Mouse (Mus musculus) MEL-GATA-1-ER (cell line): ENCODE results near the gene Arid4a.

Experiments used
- DNase-seq: peaks from one replicate; pipeline ENCODE4 v3.0.0-alpha.2; 2012; ENCODE audit warnings: low read depth; ENCODE audit errors: extremely low read depth

The Arid4a gene

DNA sequence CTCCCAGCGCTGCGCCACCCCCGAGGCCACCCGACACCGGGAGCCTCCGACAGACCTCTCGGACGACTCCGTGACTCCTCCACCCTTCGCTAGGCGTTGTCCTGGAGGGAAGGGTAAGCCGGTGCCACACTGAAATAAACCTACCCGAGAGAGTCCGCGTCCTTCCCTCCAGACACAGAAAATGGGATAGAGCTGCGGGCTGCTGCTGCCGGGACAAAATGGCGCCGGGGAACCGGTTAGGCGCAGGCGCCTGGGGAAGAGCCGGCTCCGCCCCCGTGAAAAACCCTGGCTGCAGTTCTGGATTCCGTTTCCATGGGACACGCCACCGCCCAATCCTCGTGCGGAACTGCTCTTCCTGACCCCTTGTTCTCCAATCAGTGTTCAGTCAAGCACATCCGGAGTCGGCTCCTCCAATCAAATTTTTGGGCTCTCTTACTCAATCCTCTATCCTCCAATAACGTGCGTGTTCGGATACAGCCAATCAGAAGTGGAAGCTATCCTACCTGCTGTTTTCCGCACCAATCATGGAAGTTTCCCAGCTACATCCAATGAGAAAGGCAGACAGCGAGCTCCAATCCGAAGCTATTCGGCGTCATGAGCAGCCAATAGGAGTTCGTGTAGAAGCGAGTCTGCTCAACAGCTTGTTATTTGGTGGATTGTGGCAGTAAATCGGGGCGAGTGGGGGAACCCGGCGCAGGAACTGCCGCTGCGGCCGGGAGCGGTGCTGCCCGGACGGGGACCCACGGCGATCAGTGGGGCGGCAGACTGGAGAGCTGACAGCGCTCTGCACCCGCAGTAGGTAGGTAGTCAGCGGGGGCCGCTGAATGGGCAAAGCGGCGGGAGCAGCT, at the start of gene Arid4a:
TSS of gene Arid4a (plus strand) at position 628 of the 848 bp plus-strand sequence.
- DNase-seq = peak; percentile 100

DNA sequence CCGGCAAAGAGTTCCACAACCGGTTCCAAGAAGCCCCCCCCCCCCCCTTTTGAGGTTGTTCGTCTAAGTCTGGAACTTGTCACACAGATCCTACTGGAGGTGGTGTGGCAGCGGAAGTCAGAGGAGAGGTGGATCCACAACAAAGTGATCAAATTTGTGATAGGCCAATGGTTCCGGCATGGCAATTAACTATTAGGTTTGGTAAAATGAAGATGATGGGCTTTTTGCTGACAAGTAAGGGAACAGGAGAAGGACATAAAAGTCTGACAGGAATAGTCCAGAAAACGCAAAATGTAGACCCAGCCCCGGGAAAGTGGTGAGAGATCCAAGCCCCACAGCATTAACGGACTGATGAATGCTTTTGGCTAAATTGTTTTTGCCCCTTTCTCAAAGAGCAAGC, 48.2 kb upstream of the Arid4a start:
- DNase-seq = peak; percentile 24

DNA sequence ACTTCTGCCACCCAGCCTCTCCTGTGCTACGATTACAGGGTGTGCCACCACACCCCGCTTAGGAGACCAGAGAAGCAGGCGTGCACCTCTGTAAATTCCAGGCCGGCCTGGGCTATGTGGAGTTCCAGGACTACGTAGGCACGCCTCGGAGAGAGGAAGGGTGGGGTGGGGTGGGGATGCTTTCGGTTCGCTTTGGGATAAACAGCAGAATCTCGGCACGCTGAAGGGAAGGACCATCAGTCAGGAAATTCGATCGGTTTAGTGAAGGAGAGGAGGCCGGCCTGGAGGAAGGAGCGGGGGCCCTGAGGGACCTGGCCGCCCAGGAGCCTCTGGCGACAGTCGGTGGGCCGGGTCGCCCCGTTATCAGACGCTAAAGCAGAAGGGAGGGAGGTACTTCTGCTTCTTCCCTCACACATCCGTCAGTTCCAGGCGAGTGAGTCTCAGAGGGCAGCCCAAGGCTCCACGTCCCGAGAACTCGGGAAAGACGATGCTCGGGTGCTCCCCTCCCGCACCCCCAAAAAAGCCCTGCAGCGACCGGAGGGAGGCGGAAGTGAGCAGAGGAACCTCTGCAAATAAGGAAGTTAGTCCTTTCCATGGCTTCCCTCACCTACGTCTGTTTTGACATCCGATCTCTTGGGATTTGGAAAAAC, 47.5 kb upstream of the Arid4a start:
- DNase-seq = peak; percentile 86

DNA sequence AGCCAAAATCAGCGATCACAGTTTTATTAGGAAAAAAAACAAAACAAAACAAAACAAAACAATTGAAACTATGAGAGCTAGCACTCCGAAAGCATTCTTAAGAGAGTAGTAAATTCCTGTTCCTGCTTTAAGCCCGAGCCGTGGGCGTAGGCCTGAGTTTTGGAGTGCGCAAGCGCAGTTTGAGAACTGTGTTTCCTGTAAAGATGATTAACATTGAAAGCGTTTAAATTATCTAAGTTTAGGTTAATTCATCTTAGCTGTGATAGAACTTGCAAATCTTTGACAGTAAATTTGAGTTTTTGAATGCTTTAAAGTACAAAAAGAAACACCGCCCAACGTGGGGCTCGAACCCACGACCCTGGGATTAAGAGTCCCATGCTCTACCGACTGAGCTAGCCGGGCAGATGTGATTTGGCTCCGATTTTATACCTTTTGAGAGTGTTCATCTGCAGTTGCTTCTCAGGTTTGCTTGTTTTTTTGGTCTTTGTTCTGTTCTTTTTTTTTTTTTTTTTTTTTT, 46.9 kb upstream of the Arid4a start:
- peak; percentile 80 for DNase-seq

DNA sequence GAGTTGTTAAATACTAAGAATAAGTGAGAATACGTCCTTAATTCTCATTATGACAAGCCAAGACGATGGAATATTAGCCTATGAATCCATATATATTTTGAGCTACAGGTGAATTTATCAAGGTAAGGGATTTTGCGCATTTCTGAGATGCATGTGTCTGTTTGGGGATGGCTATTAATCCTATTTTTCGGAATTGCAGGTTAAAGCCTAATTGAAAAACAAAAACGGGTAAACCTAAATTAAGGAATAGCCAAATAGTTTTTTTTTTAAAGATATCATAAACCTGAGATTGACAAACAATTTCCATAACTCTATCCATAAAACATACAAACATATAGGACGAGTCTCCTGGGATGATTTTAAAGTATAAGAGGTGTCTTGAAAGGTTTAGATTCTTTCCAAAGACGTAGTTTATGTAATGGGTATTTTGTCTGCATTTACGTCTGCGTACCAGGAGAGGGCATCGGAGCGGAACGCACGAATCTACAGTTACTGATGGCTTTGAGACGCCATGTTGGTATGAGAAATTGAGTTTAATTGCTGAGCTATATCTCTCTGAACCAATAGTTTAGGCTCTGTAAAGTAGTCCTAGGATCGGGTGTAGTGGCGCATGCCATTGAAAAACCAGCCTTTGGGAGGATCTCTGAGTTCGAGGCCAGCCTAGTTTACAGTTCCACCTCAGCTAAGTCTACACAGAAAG, 46.2 kb upstream of the Arid4a start:
- peak; percentile 91 for DNase-seq

DNA sequence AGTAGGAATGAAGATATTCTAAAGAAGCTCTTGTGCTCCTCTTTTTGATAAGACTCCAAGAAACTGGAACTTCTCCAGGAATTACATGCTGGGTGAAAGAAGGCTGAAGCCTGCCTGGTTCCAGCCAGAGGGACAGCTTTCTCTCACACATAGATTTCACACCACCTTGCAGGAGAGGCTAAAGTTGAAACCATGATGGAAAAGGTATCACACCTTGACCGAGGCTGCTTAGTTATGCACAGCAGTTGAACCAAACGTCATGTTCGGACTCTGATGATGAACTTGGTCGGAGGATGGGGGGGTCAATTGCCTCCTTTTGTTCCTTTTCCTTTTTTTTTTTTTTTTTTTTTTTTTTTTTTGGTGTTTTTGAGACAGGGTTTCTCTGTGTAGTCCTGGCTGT, 42.0 kb upstream of the Arid4a start:
- DNase-seq = no peak

DNA sequence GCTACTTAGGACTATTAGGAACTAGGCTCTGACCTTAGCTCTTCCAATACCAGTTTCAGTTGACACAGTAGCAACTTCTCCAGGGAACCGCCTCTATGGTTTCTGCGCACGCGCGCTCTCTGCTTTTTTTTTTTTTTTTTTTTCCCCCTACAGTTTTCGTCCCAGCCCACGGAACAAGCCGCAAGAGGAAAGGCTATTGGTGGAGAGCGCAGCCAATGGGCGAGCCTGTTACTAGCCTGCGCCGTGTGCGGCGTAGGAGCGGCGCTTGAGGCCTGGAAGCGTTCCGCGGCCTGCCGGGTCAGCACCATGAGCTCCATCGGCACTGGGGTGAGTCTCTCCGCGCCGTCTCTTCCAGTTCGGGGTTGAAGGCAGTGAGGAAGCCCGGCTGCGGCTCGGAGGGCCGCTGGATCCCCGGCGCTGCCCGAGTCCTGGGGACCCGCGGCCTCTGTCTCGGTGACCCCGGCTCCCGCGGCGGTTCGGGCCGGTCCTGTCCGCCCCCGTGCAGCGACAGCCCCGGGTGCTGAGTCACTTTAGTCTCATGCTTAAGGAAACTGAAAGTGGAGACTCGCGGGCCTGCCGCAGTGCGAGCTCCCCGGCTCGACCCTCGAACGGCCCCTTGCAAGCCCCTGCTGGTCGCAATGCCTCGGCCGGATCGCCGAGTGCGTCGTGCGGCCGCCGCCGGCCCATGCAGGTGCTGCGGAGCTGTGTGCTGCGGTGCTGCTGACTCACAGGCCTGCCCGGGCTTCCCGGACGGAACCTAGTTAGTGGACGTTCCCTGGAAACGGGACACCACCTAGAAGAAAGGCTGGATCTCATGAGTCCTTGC, 41.1 kb upstream of the Arid4a start, which contains the start of gene Psma3:
TSS of gene Psma3 (plus strand) at position 181 of the 826 bp plus-strand sequence.
- peak; percentile 94 for DNase-seq

DNA sequence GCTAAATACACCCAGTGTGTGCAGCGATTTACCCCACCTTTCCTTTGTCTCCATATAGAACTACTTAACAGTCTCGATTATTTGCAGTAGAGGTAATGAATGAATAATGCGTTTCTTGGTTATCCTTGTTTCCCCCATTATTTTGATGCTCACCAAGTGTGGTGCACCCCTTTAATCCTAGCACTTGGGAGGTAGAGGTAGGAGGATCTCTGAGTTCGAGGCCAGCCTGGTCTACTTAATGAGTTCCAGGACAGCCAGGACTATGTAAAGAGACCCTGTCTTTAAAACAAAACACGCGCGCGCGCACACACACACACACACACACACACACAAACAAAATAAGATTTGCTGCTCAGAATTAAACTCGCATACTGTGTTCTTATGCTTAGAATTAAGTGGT, 40.4 kb upstream of the Arid4a start:
- no peak for DNase-seq

DNA sequence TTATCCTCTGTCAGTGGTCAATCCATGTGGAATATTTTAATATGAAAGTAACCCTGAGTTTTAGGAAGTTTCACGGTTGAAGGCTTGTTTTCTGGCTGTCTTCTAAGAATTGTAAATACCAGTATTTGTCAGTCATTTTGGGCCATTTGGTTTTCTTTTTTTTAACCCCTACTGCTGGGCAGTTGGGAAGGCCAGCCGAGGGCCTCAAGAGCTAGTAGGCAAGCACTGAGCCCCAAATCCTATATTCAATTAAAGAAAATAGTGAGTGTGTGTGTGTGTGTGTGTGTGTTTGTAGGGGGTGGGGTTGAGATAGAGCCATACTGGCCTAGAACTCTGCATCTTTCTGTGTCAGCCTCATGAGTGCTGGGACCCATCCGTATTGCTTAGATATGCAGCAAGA, 39.9 kb upstream of the Arid4a start:
- no peak for DNase-seq

DNA sequence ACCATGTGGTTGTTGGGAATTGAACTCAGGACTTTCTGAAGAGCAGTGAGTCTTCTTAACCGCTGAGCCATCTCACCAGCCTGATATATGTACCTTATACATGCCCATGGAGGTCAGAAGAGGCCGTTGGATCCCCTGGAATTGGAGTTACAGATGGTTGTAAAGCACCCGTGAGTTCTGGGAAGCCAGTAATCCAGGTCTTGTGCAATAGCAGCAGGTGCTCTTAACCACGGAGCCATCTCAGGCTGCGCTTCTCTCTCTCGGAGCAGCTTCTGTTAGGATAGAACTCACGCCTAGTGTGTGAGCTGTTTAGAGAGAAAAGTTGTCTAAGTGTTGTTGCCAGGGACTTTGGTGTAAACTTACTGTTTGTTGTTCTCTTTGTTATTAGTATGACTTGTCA, 37.4 kb upstream of the Arid4a start:
- DNase-seq = no peak

DNA sequence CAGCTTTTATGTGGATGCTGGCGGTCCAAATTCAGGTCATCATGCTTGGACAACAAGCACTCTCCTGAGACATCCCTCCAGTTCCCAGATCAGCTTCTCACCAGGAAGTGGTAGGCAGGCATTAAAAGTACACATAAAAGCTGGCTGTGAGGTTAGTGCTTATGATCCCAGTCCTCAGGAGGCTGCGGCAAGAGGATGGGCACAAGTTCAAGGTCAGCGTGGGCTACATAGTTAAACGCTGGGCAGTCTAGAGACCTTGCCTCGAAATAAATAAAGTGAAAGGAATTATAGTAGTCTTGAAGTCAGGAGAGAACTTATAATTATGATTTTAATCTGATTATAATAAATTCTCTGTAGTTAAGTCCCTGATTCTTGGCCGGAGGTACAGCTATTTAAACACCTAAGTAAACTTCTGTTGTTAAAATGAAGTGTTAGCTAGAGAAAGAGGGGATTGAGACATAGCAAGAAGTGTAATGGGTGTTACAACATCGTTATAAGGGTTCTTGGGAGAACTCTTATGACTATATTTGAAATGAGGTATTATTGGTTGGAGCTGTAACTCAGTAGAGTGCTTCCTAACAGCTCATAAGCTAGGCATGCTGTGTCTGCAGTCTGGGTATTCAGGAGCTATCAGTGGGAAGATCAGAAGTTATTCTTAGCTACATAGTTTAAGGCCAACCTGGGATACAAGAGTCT, 30.8 kb upstream of the Arid4a start:
- DNase-seq = no peak

DNA sequence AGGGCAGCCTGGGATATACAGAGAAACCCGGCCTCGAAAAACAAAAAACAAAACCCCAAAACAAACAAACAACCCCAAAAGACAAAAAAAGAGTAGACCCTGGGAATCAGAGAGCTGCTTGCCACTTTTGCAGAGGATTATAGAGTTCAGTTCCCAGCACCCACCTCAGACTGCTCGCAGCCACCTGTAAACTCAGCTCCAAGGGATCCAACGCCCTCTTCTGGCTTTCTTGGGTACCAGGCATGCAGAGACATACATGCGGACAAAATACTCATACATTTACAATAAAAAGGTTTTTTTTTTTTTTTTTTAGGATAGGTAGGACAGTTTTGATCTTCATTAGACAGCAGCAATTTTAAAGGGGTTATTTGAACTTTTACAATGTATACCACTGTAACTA, 18.6 kb upstream of the Arid4a start:
- DNase-seq = no peak

DNA sequence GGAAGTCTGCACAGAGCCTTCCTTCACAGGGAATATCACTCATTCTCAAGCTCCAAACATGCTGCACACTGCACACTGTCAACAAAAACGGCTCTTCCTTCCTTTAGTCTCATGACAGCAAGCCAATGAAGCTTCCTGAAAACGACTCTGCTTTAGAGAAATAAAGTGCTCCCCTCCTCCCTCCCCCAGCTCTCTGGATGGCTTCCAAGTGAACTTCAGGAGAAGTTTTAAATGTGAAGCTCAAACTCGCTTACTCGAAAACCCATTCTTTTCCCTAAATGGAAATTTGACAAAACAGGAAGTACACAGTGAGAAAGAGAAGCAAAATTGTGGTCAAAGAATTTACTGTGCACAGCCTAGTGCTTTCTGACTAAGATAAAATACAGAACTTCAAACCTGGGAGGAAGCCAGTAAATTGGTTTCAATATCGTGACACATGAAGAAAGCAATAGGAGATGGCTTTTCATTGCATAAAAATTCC, 16.3 kb upstream of the Arid4a start:
- peak; percentile 97 for DNase-seq

DNA sequence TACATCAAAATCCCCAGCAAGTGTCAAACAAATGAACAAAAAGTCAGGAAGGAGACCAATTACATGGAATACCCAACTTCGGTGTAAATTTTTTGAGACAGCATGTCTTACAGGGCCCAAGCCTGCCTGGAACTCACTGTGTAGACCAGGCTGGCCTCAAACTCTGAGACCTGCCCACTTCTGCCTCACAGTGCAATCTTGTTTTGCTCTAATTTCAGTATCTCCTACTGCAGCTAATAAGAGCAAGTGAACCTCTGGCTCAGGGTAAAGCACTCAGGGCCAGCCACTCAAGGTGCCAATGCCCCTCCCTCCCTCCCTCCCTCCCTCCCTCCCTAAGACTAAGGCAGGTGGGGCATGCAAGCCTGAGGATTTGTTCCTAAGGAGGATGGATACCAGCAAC, 15.4 kb upstream of the Arid4a start:
- DNase-seq = no peak

DNA sequence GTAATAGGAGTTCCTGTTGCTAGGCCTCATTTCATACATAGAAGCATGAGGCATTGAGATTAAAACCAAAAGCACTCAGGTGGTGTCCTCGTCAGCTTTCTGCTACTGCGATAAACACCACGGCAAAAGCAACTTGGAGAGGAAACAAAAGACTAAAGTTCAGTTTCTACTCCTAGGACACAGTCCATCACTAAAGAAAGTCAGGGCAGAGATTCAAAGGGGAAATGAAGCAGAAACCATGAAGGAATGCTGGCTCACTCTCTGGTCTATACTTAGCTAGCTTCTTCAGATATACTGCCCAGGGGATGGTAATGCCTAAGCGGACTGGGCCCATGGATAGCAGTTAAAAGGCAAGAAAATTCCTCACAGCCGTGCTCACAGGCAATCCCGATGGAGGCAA, 14.3 kb upstream of the Arid4a start:
- no peak for DNase-seq

DNA sequence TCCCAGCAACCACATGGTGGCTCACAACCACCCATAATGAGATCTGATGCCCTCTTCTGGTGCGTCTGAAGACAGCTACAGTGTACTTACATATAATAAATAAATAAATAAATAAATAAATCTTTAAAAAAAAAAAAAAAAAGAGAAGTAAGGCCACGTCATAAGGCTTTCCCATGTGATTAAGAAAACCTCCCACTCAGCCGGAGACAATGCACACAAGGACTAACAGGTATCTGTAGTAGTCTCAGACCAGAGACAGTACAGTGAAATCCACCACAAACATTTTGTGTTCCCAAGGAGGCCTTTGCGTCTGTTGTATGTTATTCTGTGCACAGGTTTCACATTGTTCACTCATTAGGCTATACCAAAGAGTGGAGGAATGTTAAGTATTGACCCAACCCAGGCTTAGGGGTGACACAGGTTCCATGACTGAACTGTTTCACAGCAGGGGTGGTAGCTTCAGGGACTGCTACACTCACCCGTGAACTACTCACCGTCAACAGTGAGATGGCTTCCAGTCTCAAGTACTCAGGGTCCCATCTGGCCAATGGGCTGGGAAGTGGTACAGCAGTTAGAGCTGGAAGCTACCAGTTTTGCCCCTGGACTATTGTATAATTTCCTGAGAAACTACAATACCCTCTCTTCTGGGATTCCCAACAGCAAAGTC, 11.9 kb upstream of the Arid4a start:
- no peak for DNase-seq

DNA sequence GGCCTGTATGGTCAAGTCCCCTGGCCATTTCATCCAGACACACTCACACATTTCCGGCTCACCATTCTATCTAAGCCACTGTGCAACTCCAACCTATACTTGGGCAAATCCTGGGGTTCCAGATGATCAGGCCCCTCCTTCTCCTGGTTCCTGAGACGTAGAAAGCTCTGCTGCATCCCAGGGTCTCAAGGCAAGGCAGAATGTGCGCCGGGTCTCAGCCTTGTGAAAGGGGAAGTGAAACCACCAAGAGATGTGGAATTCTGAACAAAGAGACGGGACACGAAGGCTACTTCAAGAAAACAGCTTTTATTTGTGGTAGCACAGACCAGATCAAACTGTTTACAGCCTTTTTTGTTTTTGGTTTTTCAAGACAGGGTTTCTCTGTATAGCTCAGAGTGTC, 9.6 kb upstream of the Arid4a start:
- DNase-seq = no peak

DNA sequence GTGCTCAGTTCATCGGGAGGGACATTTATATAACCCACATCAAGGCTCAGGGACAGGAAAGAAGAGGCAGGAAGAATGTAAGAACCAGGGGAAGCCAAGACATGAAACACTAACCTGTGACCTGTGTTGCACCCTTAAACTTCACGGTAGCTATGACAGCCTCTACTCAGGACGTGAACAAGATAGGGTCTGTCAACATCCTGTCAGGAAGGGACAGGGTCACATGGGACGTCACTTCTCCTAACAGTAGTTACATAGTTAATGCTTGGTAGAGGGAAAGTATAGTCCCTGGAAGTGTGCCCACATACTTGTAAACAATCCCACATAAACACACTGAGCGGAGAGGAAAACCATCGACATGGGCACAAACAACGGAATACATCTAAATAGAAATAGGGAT, 8.9 kb upstream of the Arid4a start:
- DNase-seq = no peak

DNA sequence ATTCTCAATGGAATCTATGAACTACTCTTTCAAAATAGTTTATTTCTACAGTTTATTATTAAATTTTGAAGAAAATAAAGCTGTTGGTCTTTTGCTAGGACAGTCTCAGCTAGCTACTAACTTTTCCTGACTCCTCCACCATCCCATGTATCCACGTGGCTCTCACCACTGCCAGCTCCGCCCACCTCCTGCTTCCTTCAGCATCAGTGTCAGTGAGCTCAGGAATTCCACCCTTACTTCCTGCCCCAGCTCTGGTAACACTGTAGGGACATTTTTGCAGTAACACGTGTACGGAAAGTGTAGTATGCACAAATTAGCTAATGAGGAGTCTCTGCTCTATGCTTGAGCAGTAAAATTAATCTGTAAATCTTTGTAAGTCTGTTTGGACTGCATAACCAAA, 6.0 kb upstream of the Arid4a start:
- DNase-seq = no peak

DNA sequence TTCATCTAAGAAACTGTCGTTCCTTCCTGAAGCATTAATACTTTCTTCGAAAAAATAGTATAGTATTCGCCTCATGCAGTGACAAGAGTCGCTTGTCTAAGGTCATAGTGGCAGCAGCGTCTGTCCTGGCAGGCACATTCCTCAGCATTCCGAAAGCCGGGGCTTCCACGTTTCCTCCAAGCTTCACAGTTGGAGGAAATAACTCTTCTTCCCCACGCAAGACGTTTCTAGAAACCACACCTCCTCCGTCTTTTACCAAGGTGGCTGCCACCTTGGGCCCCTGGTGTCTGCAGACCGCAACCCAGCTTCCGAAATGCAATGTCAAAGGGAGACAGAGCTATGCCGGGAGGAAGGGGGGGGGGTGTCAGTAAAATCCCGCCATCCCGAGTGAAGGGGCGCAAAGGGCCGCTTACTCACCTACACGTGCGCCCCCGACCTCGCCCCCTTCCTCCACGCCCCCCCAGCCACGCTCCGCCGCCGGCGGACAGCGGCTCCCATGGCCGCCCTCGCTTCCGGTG, 886 bp upstream of the Arid4a start:
- peak; percentile 30 for DNase-seq
